Mouse (Mus musculus): Measurements from ENCODE around the gene Msantd1. TPM values are rescaled to one million over a fixed set of nuclear protein-coding genes. Genes with fewer than 3 reads are reported as not detected.
A peak's percentile ranks its signal among the peaks of the same experiment; 100 is the strongest.

Msantd1 gene
- polyA plus RNA-seq, 1 experiment: 4.1 TPM

- Histone ChIP-seq H3K4me1 (ENCODE audit: control insufficient read depth, insufficient read depth, low read length) (no peaks in the 10 kb centered on the region), H3K4me3 (ENCODE audit: control insufficient read depth, low read depth, low read length) (no peak overlapping the region), H3K36me3 (ENCODE audit: control insufficient read depth, insufficient read depth, low read length) (peaks cover 15% of the 10 kb centered on the region), H3K27me3 (ENCODE audit: control insufficient read depth, insufficient read depth, low read length) (no peaks in the 10 kb centered on the region), H3K27ac (ENCODE audit: control insufficient read depth, insufficient read depth, low read depth, low read length) (no peak overlapping the region)
- TF ChIP-seq CTCF (IDR thresholded peaks at IDR 0.05; ENCODE audit: control insufficient read depth, insufficient read depth, insufficient replicate concordance, low read depth, low read length) (0 out of 2 replicates have a peak, but pooled peaks have one; percentile 4), POLR2A (IDR thresholded peaks at IDR 0.05; ENCODE audit: control insufficient read depth, low read depth, low read length) (no peak)
Observed at GRCm38 (mm10) chr5:34899787-34900469, 7.9 kb upstream of the Msantd1 start.

- no peaks in the 10 kb centered on the region for H3K4me1 ChIP-seq (ENCODE audit: control insufficient read depth, insufficient read depth, low read length)
- no peak overlapping the region for H3K27ac ChIP-seq (ENCODE audit: control insufficient read depth, insufficient read depth, low read depth, low read length)
- H3K27me3 ChIP-seq (ENCODE audit: control insufficient read depth, insufficient read depth, low read length): no peaks in the 10 kb centered on the region
- no peak overlapping the region for H3K4me3 ChIP-seq (ENCODE audit: control insufficient read depth, low read depth, low read length)
- peaks cover 15% of the 10 kb centered on the region for H3K36me3 ChIP-seq (ENCODE audit: control insufficient read depth, insufficient read depth, low read length)
- TF ChIP-seq CTCF (IDR thresholded peaks at IDR 0.05; ENCODE audit: control insufficient read depth, insufficient read depth, insufficient replicate concordance, low read depth, low read length) (no peak), POLR2A (IDR thresholded peaks at IDR 0.05; ENCODE audit: control insufficient read depth, low read depth, low read length) (no peak)
Observed at GRCm38 (mm10) chr5:34902371-34902770, 5.4 kb upstream of the Msantd1 start.

DNA sequence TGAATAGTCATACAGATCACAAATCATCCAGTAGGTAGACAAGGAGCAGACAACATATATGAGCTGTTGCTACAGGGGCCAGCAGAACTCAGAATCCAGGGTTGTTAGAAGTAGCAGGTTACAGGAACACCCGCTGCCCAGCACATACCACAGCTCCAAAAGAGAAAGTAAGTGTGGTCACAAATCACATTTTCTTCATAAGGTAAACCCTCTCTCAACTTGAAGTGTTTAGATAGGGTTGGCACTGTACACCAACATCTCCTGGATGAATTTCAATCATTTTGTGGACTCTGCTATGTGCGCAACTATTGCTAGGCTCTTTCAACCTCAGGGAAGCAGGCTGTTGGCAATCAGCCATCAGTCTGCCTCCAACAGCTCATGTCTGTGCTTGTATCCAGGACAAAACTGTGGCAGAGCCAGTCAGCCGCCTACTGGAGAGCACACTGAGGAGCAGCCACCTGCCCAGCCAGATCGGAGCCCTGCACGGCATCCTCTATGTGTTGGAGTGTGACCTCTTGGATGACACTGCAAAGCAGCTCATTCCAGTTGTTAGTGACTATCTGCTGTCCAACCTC lies 4.9 kb upstream of the Msantd1 start:
- H3K4me3 ChIP-seq (ENCODE audit: control insufficient read depth, low read depth, low read length): no peak overlapping the region
- TF ChIP-seq CTCF (IDR thresholded peaks at IDR 0.05; ENCODE audit: control insufficient read depth, insufficient read depth, insufficient replicate concordance, low read depth, low read length): peak; percentile 9; the same call in 1 of the 2 replicates
- TF ChIP-seq POLR2A (IDR thresholded peaks at IDR 0.05; ENCODE audit: control insufficient read depth, low read depth, low read length): no peak
- no peaks in the 10 kb centered on the region for H3K4me1 ChIP-seq (ENCODE audit: control insufficient read depth, insufficient read depth, low read length)
- H3K27me3 ChIP-seq (ENCODE audit: control insufficient read depth, insufficient read depth, low read length): no peaks in the 10 kb centered on the region
- peaks cover 12% of the 10 kb centered on the region for H3K36me3 ChIP-seq (ENCODE audit: control insufficient read depth, insufficient read depth, low read length)
- H3K27ac ChIP-seq (ENCODE audit: control insufficient read depth, insufficient read depth, low read depth, low read length): no peak overlapping the region

GRCm38 (mm10) chr5:34904412-34904811 lies 3.4 kb upstream of the Msantd1 start:
- TF ChIP-seq POLR2A (IDR thresholded peaks at IDR 0.05; ENCODE audit: control insufficient read depth, low read depth, low read length) (no peak), CTCF (IDR thresholded peaks at IDR 0.05; ENCODE audit: control insufficient read depth, insufficient read depth, insufficient replicate concordance, low read depth, low read length) (no peak)
- Histone ChIP-seq H3K27me3 (ENCODE audit: control insufficient read depth, insufficient read depth, low read length) (no peaks in the 10 kb centered on the region), H3K4me3 (ENCODE audit: control insufficient read depth, low read depth, low read length) (no peak overlapping the region), H3K36me3 (ENCODE audit: control insufficient read depth, insufficient read depth, low read length) (peaks cover 11% of the 10 kb centered on the region), H3K27ac (ENCODE audit: control insufficient read depth, insufficient read depth, low read depth, low read length) (no peak overlapping the region), H3K4me1 (ENCODE audit: control insufficient read depth, insufficient read depth, low read length) (no peaks in the 10 kb centered on the region)

- H3K27me3 ChIP-seq (ENCODE audit: control insufficient read depth, insufficient read depth, low read length): no peaks in the 10 kb centered on the region
- H3K27ac ChIP-seq (ENCODE audit: control insufficient read depth, insufficient read depth, low read depth, low read length): no peak overlapping the region
- H3K36me3 ChIP-seq (ENCODE audit: control insufficient read depth, insufficient read depth, low read length): peaks cover 4% of the 10 kb centered on the region
- TF ChIP-seq CTCF (IDR thresholded peaks at IDR 0.05; ENCODE audit: control insufficient read depth, insufficient read depth, insufficient replicate concordance, low read depth, low read length): no peak
- no peak for TF ChIP-seq POLR2A (IDR thresholded peaks at IDR 0.05; ENCODE audit: control insufficient read depth, low read depth, low read length)
- no peak overlapping the region for H3K4me3 ChIP-seq (ENCODE audit: control insufficient read depth, low read depth, low read length)
- H3K4me1 ChIP-seq (ENCODE audit: control insufficient read depth, insufficient read depth, low read length): no peaks in the 10 kb centered on the region
Observed at GRCm38 (mm10) chr5:34907230-34907629, 582 bp upstream of the Msantd1 start.

DNA sequence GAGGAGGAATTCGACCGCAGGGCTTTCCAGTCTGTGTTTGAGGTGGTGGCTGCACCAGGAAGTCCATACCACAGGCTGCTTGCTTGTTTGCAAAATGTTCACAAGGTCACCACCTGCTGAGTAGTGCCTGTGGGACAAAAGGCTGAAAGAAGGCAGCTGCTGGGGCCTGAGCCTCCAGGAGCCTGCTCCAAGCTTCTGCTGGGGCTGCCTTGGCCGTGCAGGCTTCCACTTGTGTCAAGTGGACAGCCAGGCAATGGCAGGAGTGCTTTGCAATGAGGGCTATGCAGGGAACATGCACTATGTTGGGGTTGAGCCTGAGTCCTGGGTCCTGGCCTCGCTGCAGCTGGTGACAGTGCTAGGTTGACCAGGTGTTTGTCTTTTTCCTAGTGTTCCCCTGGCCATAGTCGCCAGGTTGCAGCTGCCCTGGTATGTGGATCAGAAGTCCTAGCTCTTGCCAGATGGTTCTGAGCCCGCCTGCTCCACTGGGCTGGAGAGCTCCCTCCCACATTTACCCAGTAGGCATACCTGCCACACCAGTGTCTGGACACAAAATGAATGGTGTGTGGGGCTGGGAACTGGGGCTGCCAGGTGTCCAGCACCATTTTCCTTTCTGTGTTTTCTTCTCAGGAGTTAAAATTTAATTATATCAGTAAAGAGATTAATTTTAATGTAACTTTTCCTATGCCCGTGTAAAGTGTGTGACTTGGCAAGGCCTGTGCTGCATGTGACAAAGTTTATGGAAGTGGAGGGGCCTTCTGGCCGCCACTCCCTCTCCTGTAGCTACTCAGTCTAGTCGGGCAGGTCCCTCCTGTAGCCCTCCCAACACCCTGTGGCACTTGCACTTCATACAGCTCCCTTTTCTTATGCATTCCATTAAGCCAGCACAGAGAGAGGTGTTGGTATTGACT lies 1.2 kb downstream of the Msantd1 start:
- Histone ChIP-seq H3K27ac (ENCODE audit: control insufficient read depth, insufficient read depth, low read depth, low read length) (no peak overlapping the region), H3K36me3 (ENCODE audit: control insufficient read depth, insufficient read depth, low read length) (peaks cover 2% of the 10 kb centered on the region), H3K27me3 (ENCODE audit: control insufficient read depth, insufficient read depth, low read length) (no peaks in the 10 kb centered on the region), H3K4me1 (ENCODE audit: control insufficient read depth, insufficient read depth, low read length) (no peaks in the 10 kb centered on the region), H3K4me3 (ENCODE audit: control insufficient read depth, low read depth, low read length) (no peak overlapping the region)
- TF ChIP-seq CTCF (IDR thresholded peaks at IDR 0.05; ENCODE audit: control insufficient read depth, insufficient read depth, insufficient replicate concordance, low read depth, low read length) (no peak), POLR2A (IDR thresholded peaks at IDR 0.05; ENCODE audit: control insufficient read depth, low read depth, low read length) (no peak)
